Mouse (Mus musculus) hindbrain, embryonic 11.5 days (tissue): Measurements from ENCODE around the gene Eif4e1b. TPM values are rescaled to one million over a fixed set of nuclear protein-coding genes. Genes with fewer than 3 reads are reported as not detected.

Experiments used
- polyA plus RNA-seq: library from polyadenylated mRNA; unstranded; fragments of >200 nt; fragmentation: Nextera tagmentation; extraction: Ambion mirVana; gene quantifications from 2 replicates; pipeline ENCODE4 v1.2.1, GENCODE M21; 2014

Eif4e1b gene
- polyA plus RNA-seq, 1 experiment from 2014 or later = not detected

Other genes starting within 250 kb of the Eif4e1b start
- 262 and 268 TPM in 2 replicates for gene 4833439L19Rik, start 218.6 kb upstream of the Eif4e1b start, polyA plus RNA-seq
- gene Arl10, start 209.0 kb upstream of the Eif4e1b start, polyA plus RNA-seq = 28.4 and 39.1 TPM in 2 replicates
- gene Nop16, start 193.9 kb upstream of the Eif4e1b start, polyA plus RNA-seq = 62.5 and 63.0 TPM in 2 replicates
- gene Higd2a, start 193.8 kb upstream of the Eif4e1b start, polyA plus RNA-seq = 166 and 167 TPM in 2 replicates
- 32.3 and 36.8 TPM in 2 replicates for gene Cltb, start 172.7 kb upstream of the Eif4e1b start, polyA plus RNA-seq
- gene Faf2, start 162.2 kb upstream of the Eif4e1b start, polyA plus RNA-seq = 94.5 and 116 TPM in 2 replicates
- gene Rnf44, start 90.1 kb upstream of the Eif4e1b start, polyA plus RNA-seq = 99.1 and 115 TPM in 2 replicates
- not detected in 2 replicates for gene Cdhr2, start 82.5 kb upstream of the Eif4e1b start, polyA plus RNA-seq
- 7.5 and 11.2 TPM in 2 replicates for gene Gprin1, start 34.1 kb upstream of the Eif4e1b start, polyA plus RNA-seq
- 2.3 and 2.5 TPM in 2 replicates for gene Sncb, start 17.4 kb upstream of the Eif4e1b start, polyA plus RNA-seq
- gene Tspan17, start 5.4 kb downstream of the Eif4e1b start, polyA plus RNA-seq = 12.0 and 13.2 TPM in 2 replicates
- gene Unc5a, start 165.4 kb downstream of the Eif4e1b start, polyA plus RNA-seq = 2.7 and 2.9 TPM in 2 replicates
- gene Hk3, start 237.4 kb downstream of the Eif4e1b start, polyA plus RNA-seq = 0.52 and 0.61 TPM in 2 replicates